Mouse (Mus musculus) common myeloid progenitor, adult 5-6 weeks (primary cell): ENCODE results near the gene Slc25a36. TPM values are rescaled to one million over a fixed set of nuclear protein-coding genes. Genes with fewer than 3 reads are reported as not detected.

Experiments used
- ATAC-seq: replicated peaks from 2 replicates; pipeline ENCODE4 v1.8.0; 2016; ENCODE audit warnings: low read depth, mild to moderate bottlenecking, moderate TSS enrichment, inconsistent platforms; ENCODE audit not compliant: poor library complexity, severe bottlenecking
- total RNA-seq: library from RNA; stranded (forward); fragments of 200-1000, 187-1606 nt; gene quantifications from 2 replicates; pipeline ENCODE4 v1.2.3, GENCODE M21; 2017

The Slc25a36 gene
- total RNA-seq, 1 experiment from 2014 or later = 71.9 TPM

DNA sequence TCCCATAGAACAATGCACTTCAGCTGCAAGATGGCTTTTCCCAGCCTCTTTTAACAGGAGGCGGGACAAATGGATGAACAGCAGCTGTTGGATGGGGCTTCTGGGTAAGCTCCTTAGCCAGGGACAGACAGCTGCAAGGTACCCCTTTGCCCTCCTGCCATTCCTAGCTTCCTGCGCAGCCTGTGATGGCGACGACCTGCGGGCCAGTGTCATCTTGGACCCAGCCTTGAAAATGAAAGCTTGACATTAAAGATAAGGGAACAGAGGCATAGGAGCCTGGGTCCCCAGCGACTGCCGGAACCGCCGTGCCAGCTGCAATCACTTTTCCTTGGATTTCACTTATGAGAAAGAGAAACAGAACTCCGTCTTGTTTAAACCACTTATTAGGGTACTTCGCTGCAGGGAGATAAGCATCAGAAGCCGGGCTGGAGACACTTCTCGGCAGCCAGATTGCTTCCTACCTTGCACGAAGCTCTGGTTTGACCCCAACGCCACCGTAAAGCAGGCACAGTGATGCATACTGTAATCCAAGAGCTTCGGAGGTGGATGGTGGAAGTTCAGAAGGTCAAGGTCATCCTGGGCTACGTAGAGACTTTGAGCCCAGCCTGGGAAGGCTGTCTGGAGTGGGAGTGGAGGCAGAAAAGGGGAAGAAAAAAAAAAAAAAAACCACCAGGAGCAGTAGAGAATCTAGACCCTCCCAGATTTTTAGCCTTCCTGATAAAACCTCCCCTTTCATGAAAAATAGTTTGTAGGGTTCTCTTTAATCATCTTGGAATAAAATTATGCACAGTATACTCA lies 54.2 kb downstream of the Slc25a36 start:
- ATAC-seq = no peak

DNA sequence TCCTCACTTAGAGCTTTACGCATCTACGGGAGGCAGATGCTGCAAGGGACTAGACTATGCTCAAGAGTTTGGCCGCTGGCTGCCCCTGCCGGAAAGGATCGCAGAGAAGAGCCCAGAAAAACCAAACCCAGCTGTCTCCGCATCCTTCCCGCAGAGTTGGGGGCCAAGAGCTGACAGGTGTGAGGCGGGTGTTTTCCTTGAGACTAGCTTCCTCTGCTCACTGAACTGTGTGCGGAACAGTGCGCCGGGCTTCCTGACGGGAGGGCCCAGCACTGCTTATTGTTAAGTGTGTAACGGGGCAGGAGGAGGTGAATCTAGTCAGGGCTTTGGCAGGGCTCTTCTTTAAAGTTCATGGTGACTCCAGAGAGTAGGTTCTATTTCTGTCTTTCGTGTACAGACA lies 55.1 kb downstream of the Slc25a36 start:
- no peak for ATAC-seq

GRCm38 (mm10) chr9:97051176-97051575 lies 59.8 kb downstream of the Slc25a36 start:
- no peak for ATAC-seq

DNA sequence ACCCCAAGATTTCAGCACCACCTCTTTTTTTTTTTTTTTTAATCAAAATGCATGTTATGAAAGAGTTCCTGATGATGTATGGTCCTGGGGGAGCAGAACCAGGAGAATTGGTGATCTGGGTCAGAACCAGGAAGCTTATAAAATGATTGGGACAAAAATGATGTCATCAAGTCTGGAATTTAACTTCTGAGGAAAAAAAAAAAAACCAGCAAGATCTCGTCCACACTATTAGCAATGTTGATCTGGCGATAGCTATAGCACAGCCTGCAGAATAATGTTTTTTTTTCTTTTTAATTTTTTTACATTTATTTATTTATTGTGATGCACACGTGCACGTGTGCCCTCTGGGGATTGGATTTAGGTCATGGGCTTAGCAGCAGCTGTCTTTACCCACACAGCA lies 64.7 kb downstream of the Slc25a36 start:
- no peak for ATAC-seq

DNA sequence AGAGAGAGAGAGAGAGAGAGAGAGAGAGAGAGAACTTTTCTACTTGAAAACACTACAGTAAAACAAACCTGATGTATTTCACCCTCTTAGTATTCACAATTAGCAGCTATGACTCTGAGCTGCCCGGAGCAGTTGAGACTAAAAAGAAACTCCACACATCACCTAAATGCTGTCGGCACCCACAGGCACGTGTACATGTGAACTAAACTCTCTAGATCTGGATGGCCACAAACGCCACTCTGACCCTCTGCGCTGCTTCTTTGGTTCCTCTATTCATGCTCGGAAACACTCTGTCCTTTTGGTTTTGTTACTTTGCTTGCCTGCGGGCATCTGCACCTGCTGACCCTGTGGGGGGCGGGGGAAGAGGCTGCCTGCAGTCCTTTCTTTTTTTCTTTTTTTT lies 69.3 kb downstream of the Slc25a36 start:
- ATAC-seq = 0 out of 2 replicates have a peak, but pooled peaks have one; percentile 11

- ATAC-seq = no peak
Measured at GRCm38 (mm10) chr9:97038010-97038409, 72.9 kb downstream of the Slc25a36 start.

DNA sequence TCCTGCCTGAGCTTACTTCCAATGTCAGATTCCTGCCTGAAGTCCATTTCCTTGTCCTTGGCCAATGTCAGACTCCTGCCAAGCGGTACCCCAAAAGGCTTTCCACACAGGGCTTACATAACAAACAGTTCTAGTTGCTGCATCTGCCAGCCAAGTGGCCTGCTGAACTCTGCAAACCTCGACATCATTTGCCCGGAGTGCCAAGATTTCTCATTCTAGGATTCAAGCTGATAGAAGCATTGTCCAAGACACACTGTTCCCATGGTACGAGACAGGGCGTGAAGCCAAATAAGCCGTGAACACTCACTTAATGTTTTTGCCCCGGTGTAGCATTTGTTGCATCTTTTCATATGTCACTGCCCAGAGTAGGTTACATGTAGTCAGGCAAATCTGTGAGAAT lies 74.3 kb downstream of the Slc25a36 start:
- ATAC-seq = no peak

DNA sequence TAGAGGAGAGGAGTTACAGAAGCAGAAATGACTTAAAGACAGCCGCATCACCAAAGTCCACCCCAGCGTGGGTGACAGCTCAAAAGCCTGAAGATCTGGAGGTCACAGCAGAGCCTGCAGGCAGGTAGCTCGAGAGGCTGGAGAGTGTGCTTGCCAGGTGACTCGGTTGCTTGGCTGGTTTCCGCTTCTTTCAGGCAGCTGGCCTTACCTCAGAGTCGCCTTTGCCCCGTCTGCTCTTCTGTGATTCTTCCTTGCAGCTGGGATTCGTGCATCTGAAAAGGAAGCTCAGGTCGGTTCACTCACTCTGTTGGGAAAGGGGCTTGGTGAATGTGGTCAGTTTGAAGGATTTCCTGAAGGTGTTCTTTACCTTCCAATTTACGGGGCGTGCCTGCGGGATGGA lies 83.6 kb downstream of the Slc25a36 start:
- ATAC-seq = no peak

GRCm38 (mm10) chr9:97026006-97026405 lies 85.0 kb downstream of the Slc25a36 start:
- no peak for ATAC-seq

Other genes with a start within 250 kb of the Slc25a36 start
- 17.8 and 21.7 TPM in 2 replicates for gene Pxylp1, start 218.5 kb downstream of the Slc25a36 start, total RNA-seq
- 0.78 and 2.0 TPM in 2 replicates for gene Spsb4, start 92.3 kb downstream of the Slc25a36 start, total RNA-seq